Mouse (Mus musculus) CD4-positive, CD25-positive, alpha-beta regulatory T cell, adult 2 months (primary cell): ENCODE measurements at regions not wholly inside any gene's neighbourhood (a gene's known extent, or its start where the extent isn't known, plus 50 kb on each side); places are given as distances from the start of the nearest gene placed in this dataset.

ENCODE experiments used
- DNase-seq: peaks from one replicate; pipeline ENCODE4 v3.0.0-alpha.2; 2012; ENCODE audit warnings: low read depth, low spot score

- DNase-seq, result peak; percentile 64
Measured at GRCm38 (mm10) chrX:142540264-142540663, 140.9 kb upstream of the Tmem164 start.

GRCm38 (mm10) chrX:142552196-142552595 is 129.0 kb upstream of the Tmem164 start:
- no peak for DNase-seq

GRCm38 (mm10) chrX:142554161-142554560 is 127.0 kb upstream of the Tmem164 start:
- peak; percentile 51 for DNase-seq

GRCm38 (mm10) chrX:142557496-142557895 is 123.7 kb upstream of the Tmem164 start:
- DNase-seq, result no peak

- DNase-seq, result no peak
Measured at GRCm38 (mm10) chrX:142560209-142560912, 120.8 kb upstream of the Tmem164 start.

GRCm38 (mm10) chrX:142561788-142562187 is 119.4 kb upstream of the Tmem164 start:
- DNase-seq, result no peak

- no peak for DNase-seq
Measured at GRCm38 (mm10) chrX:142564186-142564585, 117.0 kb upstream of the Tmem164 start.

- DNase-seq, result no peak
Measured at GRCm38 (mm10) chrX:142571772-142572171, 109.4 kb upstream of the Tmem164 start.

GRCm38 (mm10) chrX:142574022-142574421 is 107.2 kb upstream of the Tmem164 start:
- no peak for DNase-seq

- peak; percentile 1 for DNase-seq
Measured at GRCm38 (mm10) chrX:142574945-142575710, 106.1 kb upstream of the Tmem164 start.

- DNase-seq, result no peak
Measured at GRCm38 (mm10) chrX:142576127-142576526, 105.1 kb upstream of the Tmem164 start.

- no peak for DNase-seq
Measured at GRCm38 (mm10) chrX:142577449-142578081, 103.6 kb upstream of the Tmem164 start.

GRCm38 (mm10) chrX:142585281-142585680 is 95.9 kb upstream of the Tmem164 start:
- DNase-seq, result no peak

GRCm38 (mm10) chrX:142599377-142599776 is 81.8 kb upstream of the Tmem164 start:
- DNase-seq, result no peak

- no peak for DNase-seq
Measured at GRCm38 (mm10) chrX:142600782-142601181, 80.4 kb upstream of the Tmem164 start.

GRCm38 (mm10) chrX:142605088-142605487 is 76.1 kb upstream of the Tmem164 start:
- no peak for DNase-seq

GRCm38 (mm10) chrX:142606595-142607205 is 74.5 kb upstream of the Tmem164 start:
- no peak for DNase-seq

GRCm38 (mm10) chrX:142616189-142616872 is 64.9 kb upstream of the Tmem164 start:
- no peak for DNase-seq

GRCm38 (mm10) chrX:142618389-142618788 is 62.8 kb upstream of the Tmem164 start:
- DNase-seq, result no peak

GRCm38 (mm10) chrX:142623359-142623758 is 57.8 kb upstream of the Tmem164 start:
- DNase-seq, result no peak

- DNase-seq, result no peak
Measured at GRCm38 (mm10) chrX:142623882-142624281, 57.3 kb upstream of the Tmem164 start.
